Mouse (Mus musculus): Measurements from ENCODE around the gene Rnf114. TPM values are rescaled to one million over a fixed set of nuclear protein-coding genes. Genes with fewer than 3 reads are reported as not detected.

The Rnf114 gene
- polyA plus RNA-seq, 1 experiment from 2014 or later = 62.2 TPM

GRCm38 (mm10) chr2:167459071-167459865, 33.2 kb upstream of the Rnf114 start:
- no peak for ATAC-seq
- H3K4me3 ChIP-seq (ENCODE audit: low read depth, low read length) = no peak overlapping the region
- WGBS = 92% methylated on average over 6 of the region's 6 CpGs

GRCm38 (mm10) chr2:167462954-167463353, 29.5 kb upstream of the Rnf114 start:
- H3K4me1 ChIP-seq (replicated peaks; ENCODE audit: control insufficient read depth, insufficient read depth, low read length) = no peaks in the 10 kb centered on the region
- H3K9ac ChIP-seq (ENCODE audit: low read depth, low read length) = no peak overlapping the region
- peaks cover 46% of the 10 kb centered on the region for H3K36me3 ChIP-seq (ENCODE audit: control insufficient read depth, insufficient read depth)
- 53% methylated on average over 6 of the region's 6 CpGs for WGBS
- H3K9me3 ChIP-seq (ENCODE audit: control insufficient read depth) = no peaks in the 10 kb centered on the region
- no peak overlapping the region for H3K4me3 ChIP-seq (ENCODE audit: low read depth, low read length)
- peak overlapping the region; percentile 54 for H3K27ac ChIP-seq (ENCODE audit: low read depth, low read length)
- H3K4me2 ChIP-seq (replicated peaks; ENCODE audit: low read depth) = no peak overlapping the region
- H3K27me3 ChIP-seq (replicated peaks; ENCODE audit: control insufficient read depth, insufficient read depth, low read length) = no peaks in the 10 kb centered on the region
- peak; percentile 55 for ATAC-seq
- TF ChIP-seq CTCF (IDR thresholded peaks at IDR 0.05; ENCODE audit: low read depth) = peak; percentile 97

More at GRCm38 (mm10) chr2:167459071-167459865, 33.2 kb upstream of the Rnf114 start:
- H3K9me3 ChIP-seq (ENCODE audit: control insufficient read depth) = no peaks in the 10 kb centered on the region
- no peak overlapping the region for H3K9ac ChIP-seq (ENCODE audit: low read depth, low read length)
- no peak overlapping the region for H3K27ac ChIP-seq (ENCODE audit: low read depth, low read length)
- no peaks in the 10 kb centered on the region for H3K27me3 ChIP-seq (replicated peaks; ENCODE audit: control insufficient read depth, insufficient read depth, low read length)
- no peak overlapping the region for H3K4me2 ChIP-seq (replicated peaks; ENCODE audit: low read depth)
- H3K4me1 ChIP-seq (replicated peaks; ENCODE audit: control insufficient read depth, insufficient read depth, low read length) = no peaks in the 10 kb centered on the region
- H3K36me3 ChIP-seq (ENCODE audit: control insufficient read depth, insufficient read depth) = peaks cover 56% of the 10 kb centered on the region
- TF ChIP-seq CTCF (IDR thresholded peaks at IDR 0.05; ENCODE audit: low read depth) = no peak

GRCm38 (mm10) chr2:167463802-167464201, 28.6 kb upstream of the Rnf114 start:
- peaks cover 45% of the 10 kb centered on the region for H3K36me3 ChIP-seq (ENCODE audit: control insufficient read depth, insufficient read depth)
- ATAC-seq = peak; percentile 87
- WGBS = 43% methylated on average over 5 of the region's 5 CpGs
- H3K27ac ChIP-seq (ENCODE audit: low read depth, low read length) = 0 out of 2 replicates have a peak overlapping the region, but pooled peaks have one; percentile 54
- H3K4me2 ChIP-seq (replicated peaks; ENCODE audit: low read depth) = no peak overlapping the region
- no peak overlapping the region for H3K9ac ChIP-seq (ENCODE audit: low read depth, low read length)
- H3K27me3 ChIP-seq (replicated peaks; ENCODE audit: control insufficient read depth, insufficient read depth, low read length) = no peaks in the 10 kb centered on the region
- H3K4me1 ChIP-seq (replicated peaks; ENCODE audit: control insufficient read depth, insufficient read depth, low read length) = no peaks in the 10 kb centered on the region
- no peak overlapping the region for H3K4me3 ChIP-seq (ENCODE audit: low read depth, low read length)
- TF ChIP-seq CTCF (IDR thresholded peaks at IDR 0.05; ENCODE audit: low read depth) = no peak
- H3K9me3 ChIP-seq (ENCODE audit: control insufficient read depth) = no peaks in the 10 kb centered on the region

GRCm38 (mm10) chr2:167465951-167466350, 26.5 kb upstream of the Rnf114 start:
- no peaks in the 10 kb centered on the region for H3K9me3 ChIP-seq (ENCODE audit: control insufficient read depth)
- no peak for ATAC-seq
- 88% methylated on average over 3 of the region's 3 CpGs for WGBS
- no peak overlapping the region for H3K4me2 ChIP-seq (replicated peaks; ENCODE audit: low read depth)
- no peak overlapping the region for H3K9ac ChIP-seq (ENCODE audit: low read depth, low read length)
- H3K4me1 ChIP-seq (replicated peaks; ENCODE audit: control insufficient read depth, insufficient read depth, low read length) = no peaks in the 10 kb centered on the region
- H3K27me3 ChIP-seq (replicated peaks; ENCODE audit: control insufficient read depth, insufficient read depth, low read length) = no peaks in the 10 kb centered on the region
- no peak overlapping the region for H3K4me3 ChIP-seq (ENCODE audit: low read depth, low read length)
- TF ChIP-seq CTCF (IDR thresholded peaks at IDR 0.05; ENCODE audit: low read depth) = no peak
- H3K36me3 ChIP-seq (ENCODE audit: control insufficient read depth, insufficient read depth) = peaks cover 37% of the 10 kb centered on the region
- no peak overlapping the region for H3K27ac ChIP-seq (ENCODE audit: low read depth, low read length)

- H3K4me2 ChIP-seq (replicated peaks; ENCODE audit: low read depth) = no peak overlapping the region
- no peak overlapping the region for H3K27ac ChIP-seq (ENCODE audit: low read depth, low read length)
- ATAC-seq = no peak
- no peaks in the 10 kb centered on the region for H3K4me1 ChIP-seq (replicated peaks; ENCODE audit: control insufficient read depth, insufficient read depth, low read length)
- no peaks in the 10 kb centered on the region for H3K9me3 ChIP-seq (ENCODE audit: control insufficient read depth)
- no peak overlapping the region for H3K4me3 ChIP-seq (ENCODE audit: low read depth, low read length)
- peaks cover 49% of the 10 kb centered on the region for H3K36me3 ChIP-seq (ENCODE audit: control insufficient read depth, insufficient read depth)
- WGBS = 68% methylated on average over 5 of the region's 5 CpGs
- TF ChIP-seq CTCF (IDR thresholded peaks at IDR 0.05; ENCODE audit: low read depth) = no peak
- no peak overlapping the region for H3K9ac ChIP-seq (ENCODE audit: low read depth, low read length)
- no peaks in the 10 kb centered on the region for H3K27me3 ChIP-seq (replicated peaks; ENCODE audit: control insufficient read depth, insufficient read depth, low read length)
Observed at GRCm38 (mm10) chr2:167467214-167467613, 25.2 kb upstream of the Rnf114 start.

GRCm38 (mm10) chr2:167468444-167468843, 24.0 kb upstream of the Rnf114 start:
- Histone ChIP-seq H3K4me1 (replicated peaks; ENCODE audit: control insufficient read depth, insufficient read depth, low read length) (no peaks in the 10 kb centered on the region), H3K27me3 (replicated peaks; ENCODE audit: control insufficient read depth, insufficient read depth, low read length) (no peaks in the 10 kb centered on the region), H3K4me2 (replicated peaks; ENCODE audit: low read depth) (no peak overlapping the region), H3K36me3 (ENCODE audit: control insufficient read depth, insufficient read depth) (peaks cover 60% of the 10 kb centered on the region), H3K9ac (ENCODE audit: low read depth, low read length) (no peak overlapping the region), H3K9me3 (ENCODE audit: control insufficient read depth) (no peaks in the 10 kb centered on the region), H3K27ac (ENCODE audit: low read depth, low read length) (no peak overlapping the region), H3K4me3 (ENCODE audit: low read depth, low read length) (no peak overlapping the region)
- TF ChIP-seq CTCF (IDR thresholded peaks at IDR 0.05; ENCODE audit: low read depth) = peak; percentile 56
- no peak for ATAC-seq
- 83% methylated on average over 6 of the region's 6 CpGs for WGBS
